Mouse (Mus musculus) ovary, postnatal 10 days (tissue): ENCODE data around the gene Atp1b2.
A peak's percentile ranks its signal among the peaks of the same experiment; 100 is the strongest.
"Not testable (repeated sequence)": the region's sequence is repeated elsewhere in the genome, so short reads cannot be mapped to it uniquely, and the experiment has no call there.

Experiments
- DNase-seq: peaks from one replicate; pipeline ENCODE4 v3.0.0; 2022; ENCODE audit warnings: low spot score

The Atp1b2 gene

DNA sequence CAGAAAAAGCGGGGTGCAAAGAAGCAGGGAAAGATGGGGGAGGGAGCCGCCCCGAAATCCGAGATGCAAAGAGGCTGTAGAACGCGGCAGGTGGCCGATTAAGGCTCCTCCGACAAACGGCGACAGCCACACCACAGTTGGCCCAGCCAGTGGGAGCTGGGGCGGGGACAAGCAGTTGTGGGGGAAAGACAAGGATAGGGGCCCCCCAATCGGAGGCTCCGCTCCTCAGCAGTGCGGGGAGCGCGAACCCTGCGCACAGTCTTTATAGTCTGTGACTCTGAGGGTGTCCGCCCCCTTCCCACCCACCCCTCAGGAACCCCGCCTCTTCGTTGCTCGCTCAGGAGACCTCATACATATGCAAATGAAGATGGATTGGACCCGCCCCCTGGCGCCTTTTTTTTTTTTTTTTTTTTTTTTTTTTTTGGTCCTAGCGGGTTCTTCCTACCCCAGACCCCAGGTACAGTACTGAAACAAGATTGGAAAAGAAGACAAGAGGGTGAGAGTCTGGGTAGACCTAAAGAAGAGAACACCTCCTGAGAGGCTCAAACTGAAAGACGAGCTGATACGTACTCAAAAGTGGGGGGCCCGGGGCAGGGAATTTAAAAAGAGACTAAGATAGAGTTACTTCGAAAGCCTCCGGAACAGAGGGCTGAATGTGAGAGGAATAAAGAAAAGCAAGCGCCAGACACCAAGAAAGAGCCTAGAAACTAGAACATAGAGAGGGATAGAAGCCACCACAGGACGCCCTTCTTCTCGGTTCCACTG is at the start of gene Atp1b2:
Atp1b2 (minus strand) TSS at position 217 of the 765 bp plus-strand sequence.
- DNase-seq = peak; percentile 63

DNA sequence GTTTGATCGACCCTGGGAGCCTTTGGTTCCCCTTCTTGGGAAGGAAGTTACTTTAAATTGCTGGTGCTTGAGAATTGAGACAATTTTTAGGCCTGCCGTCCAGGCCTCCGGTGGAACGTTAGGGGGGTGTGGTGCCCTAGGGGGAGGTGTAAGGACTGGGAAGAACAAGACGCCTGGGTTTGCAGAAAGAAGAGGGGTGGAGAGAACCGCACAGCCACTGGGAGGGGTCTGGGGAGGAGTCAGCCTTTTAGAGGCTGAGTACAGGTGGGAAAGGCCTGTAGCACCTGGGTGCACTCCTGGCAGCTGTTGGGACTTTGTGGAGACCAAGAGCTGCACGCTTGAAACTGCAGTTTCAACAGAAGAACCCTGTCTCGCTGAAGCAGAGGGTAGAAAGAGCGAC is 49.0 kb upstream of the Atp1b2 start:
- no peak for DNase-seq

DNA sequence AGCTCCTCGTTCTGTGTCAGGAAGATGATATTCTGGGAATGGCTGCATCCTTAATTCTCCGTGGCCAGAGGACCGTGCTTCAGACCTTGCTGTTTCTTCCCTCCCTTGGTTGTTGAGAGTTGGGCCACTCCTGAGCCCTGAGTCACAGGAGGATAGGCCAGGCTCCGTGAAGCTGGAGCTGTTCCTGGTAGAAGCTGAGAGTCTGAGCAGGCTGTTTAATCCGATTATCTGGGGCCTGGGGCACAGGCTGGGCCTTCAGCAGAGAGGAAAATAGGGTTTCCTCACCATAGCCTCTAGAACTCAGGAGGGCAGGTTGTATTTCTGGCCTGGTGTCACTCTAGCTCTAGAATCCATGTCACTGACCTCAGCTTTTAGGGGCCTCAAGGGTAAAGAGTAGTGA is 47.7 kb upstream of the Atp1b2 start:
- no peak for DNase-seq

DNA sequence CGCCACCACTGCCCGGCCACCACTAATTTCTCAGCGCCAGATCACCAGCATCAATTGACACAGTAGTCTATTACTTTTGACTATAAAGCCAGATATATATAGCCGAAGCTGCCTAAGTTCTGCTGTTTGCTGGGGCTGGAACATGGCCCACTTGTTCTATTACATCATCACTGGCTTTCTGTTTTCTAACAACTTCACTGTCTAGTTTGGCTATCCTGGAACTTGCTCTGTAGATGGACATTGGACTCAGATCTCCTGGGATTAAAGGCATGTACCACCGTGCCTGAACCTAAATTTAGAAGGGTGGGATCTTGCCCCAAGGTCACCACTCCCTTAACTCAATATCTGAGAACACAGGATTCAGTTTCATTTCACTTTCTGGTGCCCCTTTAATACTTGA is 40.1 kb upstream of the Atp1b2 start:
- DNase-seq = no peak

DNA sequence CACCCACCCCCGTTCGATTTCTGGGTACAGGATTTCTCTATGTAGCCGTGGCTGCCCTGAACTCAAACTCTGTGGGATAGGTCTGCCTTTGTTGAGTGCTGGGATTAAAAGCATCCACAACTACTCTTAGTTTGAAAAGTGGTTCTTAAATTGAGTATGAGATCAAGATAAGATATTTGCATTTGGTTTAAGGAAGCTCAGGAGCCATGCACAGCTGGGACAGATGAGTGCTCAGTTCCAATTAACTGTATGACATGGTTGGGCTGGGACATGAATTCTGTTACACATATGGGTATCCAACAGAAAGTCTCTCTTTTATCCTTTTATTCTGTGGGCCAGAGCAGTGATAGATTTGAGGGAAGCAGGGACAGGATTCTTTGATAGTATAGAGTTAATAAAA is 29.7 kb upstream of the Atp1b2 start:
- no peak for DNase-seq

DNA sequence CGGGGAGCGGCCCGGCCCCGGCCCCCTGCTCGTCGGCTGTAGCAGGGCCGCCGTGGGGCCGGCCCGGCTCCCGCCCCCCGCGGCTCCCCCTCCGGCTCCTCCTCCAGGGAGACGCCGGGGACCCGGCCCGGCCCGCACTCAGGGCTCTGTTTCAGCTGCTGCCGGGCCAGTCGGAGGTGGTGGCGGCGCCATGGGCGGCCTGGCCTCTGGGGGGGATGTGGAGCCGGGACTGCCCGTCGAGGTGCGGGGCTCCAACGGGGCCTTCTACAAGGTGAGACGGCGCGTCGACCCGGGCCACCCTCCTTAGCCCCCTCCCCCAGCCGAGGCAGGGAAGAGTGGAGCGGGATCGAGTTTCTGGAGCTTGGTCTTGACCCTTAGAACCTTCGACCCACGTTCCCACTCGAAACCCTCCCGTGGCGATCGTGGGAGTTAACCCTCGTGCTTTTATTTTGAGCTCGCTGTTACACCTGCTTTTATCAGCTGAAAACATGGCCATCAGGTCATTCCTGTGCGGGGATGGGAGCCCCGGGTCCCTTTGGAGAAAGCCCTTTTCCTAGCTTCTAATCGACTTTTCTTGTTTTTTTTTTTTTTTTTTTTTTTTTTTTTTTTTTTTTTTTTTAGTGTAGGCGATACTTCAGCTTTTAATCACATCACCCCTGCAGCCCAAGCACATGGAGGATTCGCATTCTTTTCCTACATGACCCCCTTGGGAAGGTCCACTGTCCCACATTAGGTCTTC is 27.6 kb upstream of the Atp1b2 start:
- DNase-seq = no peak

DNA sequence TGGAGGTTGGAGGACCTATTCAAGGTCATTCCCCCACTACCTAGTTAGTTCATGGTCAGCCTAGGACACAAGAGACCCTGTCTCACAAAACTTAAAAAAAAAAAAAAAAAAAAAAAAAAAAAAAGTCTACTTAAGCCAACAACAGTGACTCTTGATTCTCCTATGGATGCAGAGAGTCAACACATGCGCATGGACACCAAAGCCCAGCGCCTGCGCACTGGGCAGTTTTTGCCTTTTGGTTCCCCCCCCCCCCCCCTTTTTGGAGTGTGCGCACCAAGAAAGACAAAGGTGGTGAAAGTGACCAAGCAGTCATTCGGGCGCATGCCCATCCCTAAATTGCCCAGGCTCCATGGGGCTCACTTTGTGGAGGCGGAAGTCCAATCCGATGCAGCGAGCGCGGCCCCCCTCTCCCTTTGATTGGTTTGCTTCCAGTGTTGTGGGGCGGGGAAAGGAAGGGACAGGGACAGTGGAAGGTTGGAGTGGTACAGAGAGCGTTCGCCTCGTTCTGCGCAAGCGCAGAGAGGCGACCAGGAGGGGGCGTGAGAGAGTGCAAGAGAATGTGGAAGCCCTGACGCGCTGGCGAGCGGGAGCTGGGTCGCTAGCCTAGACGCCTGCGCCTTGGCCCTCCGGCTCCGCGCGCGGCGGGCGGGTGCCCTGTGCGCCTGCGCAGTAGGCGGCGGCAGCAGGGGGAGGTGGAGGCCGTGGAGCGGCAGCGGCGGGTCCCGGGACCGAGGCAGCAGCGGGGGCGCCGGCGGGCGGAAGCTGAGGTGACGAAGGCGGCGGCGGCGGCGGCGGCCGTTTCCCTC is 26.7 kb upstream of the Atp1b2 start, which contains the start of gene Fxr2:
Fxr2 (plus strand) TSS at position 707 of the 806 bp plus-strand sequence.
- peak; percentile 99 for DNase-seq

DNA sequence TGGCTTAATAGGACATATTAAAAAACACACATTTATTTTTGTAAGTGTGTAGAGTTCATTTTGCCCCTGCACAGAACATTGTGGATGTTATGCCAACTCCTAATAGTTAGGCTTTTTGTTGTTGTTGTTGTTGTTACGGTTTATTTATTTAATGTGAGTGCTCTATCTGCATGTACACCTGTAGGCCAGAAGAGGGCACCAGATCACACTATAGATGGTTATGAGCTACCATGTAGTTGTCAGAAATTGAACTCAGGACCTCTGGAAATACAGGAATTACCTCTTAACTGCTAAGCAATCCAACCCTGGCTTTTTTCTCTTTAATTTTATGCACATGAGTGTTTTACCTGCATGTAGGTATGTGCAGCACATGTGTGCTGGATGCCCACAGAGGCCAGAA is 24.1 kb upstream of the Atp1b2 start:
- no peak for DNase-seq

DNA sequence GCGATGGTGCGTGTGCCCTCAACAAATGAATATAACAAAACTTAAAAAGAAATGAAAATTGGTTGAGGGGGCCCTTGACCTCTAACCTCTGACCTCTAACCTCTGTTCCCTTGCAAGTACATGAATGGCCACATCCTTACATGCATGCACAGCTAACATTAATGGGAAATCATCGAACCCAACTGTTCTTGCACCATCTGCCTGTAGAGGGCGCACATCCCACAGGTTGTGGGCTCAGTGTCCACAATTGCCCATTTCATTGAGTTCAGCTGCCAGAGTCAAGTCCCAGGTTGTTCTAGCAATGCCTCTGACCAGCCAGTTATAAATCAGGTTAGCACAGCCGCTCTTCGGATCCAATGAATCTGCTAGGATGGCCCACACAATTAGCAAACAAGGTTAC is 22.5 kb upstream of the Atp1b2 start:
- no peak for DNase-seq

DNA sequence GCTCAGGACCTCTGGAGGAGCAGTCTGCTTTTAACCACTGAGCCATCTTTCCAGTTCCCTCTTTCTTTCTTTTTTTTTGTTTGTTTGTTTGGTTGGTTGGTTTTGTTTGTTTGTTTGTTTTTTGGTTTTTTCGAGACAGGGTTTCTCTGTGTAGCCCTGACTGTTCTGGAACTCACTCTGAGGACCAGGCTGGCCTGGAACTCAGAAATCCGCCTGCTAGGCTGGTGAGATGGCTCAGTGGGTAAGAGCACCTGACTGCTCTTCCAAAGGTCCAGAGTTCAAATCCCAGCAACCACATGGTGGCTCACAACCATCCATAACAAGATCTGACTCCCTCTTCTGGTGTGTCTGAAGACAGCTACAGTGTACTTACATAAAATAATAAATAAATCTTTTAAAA is 18.6 kb upstream of the Atp1b2 start:
- not testable (repeated sequence) for DNase-seq

DNA sequence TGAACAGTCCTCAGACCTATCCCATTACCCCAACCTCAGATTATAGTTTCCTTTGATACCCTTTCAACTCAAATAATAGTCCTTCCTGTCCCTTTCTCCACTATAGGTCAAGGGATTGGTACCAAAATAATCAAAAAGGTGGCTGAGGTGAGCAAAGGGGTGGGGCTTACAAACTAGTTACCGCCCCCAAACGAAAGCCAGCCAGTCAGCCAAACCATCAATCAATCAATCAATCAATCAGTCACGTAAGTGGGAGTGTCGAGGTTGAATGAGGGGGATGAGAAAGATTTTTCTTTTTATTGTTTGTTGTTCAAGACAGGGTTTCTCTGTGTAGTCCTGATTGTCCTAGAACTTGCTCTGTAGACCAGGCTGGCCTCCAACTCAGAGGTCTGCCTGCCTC is 17.3 kb upstream of the Atp1b2 start:
- DNase-seq = no peak

DNA sequence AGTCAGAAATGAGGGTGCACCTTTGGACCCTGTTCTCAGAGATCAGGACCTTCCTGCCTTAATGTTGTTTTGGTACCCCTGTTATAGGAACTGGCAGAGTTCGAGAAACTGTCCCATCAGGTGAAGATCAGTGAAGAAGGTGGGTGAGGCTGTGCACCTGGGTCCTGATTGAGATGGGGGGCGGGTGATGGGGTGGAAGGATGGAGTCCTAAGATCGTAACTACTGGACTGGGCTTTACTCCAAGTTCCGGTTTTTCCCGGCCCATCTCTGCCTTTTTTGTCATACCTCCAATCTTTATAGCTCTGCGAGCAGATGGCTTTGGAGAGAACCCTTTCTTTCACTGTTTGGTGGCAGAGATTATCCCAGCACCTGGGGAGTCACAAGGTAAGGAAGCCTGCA is 16.7 kb upstream of the Atp1b2 start:
- no peak for DNase-seq

DNA sequence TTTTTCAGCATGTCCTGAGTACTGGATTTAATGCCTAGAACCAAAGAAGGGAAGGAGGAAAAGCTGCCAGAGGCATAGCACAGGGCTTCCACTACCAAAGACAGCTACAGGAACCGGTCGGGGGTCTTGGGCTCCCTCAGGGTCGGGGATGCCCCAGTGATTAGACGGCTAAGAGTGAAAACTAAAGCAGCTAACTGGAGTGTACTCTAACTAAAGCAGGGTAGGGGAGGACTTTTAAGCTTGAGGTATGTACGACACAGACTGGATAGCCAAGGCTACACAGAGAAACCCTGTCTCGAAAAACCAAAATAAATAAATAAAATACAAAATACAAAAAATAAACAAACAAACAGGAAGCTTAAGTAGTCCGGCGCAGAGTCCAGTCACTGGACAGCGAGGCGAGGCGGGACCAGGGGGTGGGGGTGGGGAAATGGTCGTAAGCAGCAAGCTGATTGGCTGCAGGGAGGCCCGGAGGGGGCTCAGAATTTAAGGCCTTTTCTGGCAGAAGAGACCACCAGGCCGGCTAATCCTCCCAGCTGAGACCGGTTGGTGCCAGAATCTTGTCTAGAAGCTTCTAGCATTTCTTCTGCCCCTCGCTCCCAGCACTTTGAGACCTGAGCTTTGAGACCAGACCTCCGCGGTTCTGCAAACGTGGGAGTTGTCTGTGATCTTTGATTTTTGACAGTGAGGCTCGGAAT is 16.0 kb upstream of the Atp1b2 start, which contains the start of gene Sat2:
Sat2 (plus strand) TSS at position 454 of the 698 bp plus-strand sequence.
- DNase-seq = no peak

DNA sequence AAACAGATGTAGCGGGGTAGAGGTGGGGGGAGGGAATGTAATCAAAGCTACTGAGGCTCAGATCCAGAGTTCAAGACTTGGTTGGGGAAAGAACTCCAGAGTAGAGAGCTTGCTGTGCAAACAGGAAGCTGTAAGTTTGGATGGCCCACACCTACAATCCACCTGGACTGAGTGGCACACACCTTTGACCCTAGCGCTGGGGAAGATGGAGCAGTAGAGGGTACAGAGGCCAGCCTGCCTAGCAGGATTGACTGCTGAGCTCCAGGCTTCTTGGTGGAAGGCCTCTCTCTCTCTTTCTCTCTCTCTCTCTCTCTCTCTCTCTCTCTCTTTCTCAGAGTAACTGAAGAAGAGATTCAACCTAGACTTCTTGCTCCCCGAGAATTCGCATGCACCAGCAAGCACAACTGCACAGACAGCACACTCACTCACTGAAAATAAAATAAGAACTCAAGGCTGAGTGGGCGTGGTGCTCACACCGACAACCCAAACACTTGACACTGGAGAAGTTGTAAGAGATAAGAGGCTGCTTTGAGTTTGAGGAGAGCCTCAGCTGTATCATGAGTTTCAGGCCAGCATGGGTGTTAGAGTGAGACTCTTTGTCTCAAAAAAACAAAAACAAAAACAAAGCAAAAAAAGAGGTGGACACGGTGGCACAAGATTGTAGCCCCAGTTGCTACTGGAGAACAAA is 14.8 kb upstream of the Atp1b2 start:
- DNase-seq = no peak

DNA sequence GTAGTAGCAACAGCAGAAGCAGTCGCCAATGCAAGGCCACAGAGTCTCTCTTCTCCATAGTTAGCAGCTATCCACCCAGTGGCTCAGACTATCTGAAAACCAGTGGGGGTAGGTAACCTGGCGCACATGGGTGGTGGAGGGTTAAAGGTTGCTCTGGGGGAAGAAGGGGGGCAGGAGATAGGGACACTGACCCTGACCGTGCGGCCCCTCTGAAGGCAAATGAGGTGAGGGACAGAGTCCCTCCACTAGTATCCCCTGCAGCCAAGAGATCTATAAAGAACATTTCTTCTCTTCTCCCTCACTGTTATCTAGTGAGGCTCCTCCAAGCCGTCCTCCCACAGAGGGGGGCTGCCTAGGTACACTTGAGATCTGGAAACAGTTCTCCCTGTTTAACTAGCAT is 12.1 kb upstream of the Atp1b2 start, which contains the start of gene Shbg:
Shbg (minus strand) TSS at position 101 of the 400 bp plus-strand sequence.
- DNase-seq = no peak

DNA sequence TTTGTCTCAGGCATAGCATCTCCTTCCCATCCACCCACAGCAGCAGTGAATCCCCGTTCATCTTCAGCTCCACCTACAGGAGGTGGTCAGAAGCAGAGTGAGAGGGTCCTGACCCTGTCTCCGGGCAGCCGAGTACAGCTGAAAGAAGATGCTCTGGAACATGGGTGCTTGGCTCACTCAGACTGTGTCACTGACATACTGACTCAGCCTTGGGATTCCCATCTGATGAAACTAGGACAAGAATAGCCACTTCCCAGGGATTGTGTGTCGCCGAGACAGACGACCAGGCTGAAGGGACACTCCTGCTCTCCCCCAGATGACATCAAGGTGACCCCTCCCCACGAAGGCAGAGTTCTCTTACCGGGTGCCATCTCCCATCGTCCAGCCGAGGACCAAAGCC is 11.0 kb upstream of the Atp1b2 start:
- DNase-seq = no peak

DNA sequence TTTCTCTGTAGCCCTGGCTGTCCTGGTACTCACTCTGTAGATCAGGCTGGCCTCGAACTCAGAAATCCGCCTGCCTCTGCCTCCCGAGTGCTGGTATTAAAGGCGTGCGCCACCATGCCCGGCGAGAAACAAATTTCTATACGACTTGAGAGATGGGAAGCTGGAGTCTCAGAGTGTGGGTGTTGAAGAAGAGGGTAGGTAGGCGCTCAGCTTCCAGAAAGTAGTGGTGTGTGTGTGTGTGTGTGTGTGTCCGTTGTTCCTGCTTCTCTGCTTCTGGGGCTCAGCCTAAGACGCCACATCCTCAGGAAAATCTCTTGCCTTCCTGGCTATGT is 8.5 kb upstream of the Atp1b2 start:
- not testable (repeated sequence) for DNase-seq

DNA sequence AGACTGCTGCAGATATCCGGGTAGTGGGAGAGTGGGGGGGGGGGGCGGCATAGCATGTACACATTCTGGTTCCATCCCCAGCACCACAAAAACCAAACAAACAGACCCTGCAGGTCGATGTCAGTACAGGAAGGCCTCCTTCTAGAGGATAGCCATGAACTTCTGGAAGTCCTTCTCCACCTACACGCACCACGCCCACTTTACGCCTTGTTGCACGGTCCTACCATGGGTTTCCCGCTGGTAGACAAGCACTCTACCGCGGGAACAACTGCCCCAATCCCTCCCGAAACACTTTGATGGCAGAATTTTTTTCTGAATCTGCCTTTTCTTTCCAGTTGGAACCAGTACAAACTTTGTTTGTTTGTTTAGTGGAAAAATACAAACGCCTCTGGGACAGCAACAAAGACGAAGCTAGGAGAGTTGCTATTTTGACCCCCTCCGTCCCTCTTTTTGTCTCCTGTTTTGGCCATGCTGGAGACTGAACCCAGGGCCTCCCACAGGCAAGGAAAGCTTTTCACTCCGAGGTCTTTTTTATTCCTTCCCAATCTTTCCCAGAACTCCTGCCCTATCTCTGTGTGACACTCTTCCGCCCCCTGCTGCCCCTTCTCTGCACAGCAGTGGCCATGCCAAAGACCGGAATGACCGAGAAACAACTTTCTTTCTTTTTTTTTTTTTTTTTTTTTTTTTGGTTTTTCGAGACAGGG is 8.0 kb upstream of the Atp1b2 start:
- DNase-seq = no peak

DNA sequence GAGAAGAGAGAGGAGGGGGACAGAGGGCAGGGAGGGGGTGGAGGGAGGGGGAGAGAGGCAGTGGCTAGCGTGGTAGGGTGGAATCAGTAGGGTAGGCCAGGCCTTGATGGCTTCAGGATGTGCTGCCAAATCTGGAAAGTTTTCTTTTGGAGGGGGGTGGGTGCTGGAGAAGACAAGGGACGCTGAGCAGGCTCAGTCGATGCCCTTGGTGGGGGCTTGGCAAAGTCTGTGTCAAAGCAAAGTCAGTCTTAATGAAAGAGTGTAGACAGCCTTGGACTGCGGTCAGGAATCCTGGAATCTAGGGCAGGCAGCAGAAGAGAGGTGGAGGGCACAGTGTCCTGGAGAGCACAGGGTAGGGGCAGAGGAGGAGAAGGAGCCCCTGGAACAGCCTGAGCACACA is 5.2 kb upstream of the Atp1b2 start:
- DNase-seq = no peak

DNA sequence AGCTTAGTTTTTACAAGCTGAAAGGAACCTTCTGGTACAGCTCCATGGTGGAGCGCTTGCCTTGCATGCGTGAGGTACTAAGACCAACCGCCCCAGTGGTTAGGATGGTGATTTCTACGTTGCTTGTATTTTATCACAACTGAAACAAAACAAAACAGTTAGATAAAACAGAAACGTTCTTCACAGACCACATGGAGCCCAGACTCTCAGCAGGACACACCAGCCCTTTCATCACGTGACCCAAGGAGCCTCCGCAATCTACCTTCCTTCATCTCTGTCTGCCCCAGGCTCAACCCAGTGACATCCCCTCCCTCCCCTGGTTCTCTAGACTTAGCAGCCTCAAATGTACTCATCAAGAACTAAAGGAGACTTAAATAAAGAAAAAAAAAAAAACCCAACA is 3.7 kb upstream of the Atp1b2 start:
- DNase-seq = no peak

DNA sequence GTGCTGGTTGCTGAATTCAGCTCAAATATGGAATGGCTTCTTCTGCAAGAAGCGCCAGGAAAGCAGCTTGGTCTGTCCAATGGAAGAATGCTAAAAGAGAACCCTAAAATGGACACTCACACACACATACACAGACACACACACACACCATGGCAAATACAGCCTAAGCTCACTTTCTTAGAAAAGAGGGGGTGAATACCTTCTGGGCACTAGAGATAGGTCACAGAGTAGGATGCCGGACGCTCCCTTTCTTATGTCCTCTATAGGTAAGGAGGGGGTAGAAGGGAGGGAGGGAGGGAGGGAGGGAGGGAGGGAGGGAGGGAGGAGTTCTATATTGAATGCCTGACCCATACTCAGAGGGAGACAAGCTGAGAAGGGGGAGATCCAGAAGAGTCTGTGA is 2.8 kb upstream of the Atp1b2 start:
- no peak for DNase-seq
